Mouse (Mus musculus) bone marrow macrophage, adult 2 months (primary cell): ENCODE results near the gene Mark3.

Experiments
- CTCF ChIP-seq: IDR thresholded peaks from 2 replicates; pipeline ENCODE4 v1.5.1; 2012; ENCODE audit warnings: low read depth, mild to moderate bottlenecking, low read length, moderate library complexity
- POLR2A ChIP-seq: IDR thresholded peaks from 2 replicates; pipeline ENCODE4 v1.6.1; 2012; ENCODE audit warnings: mild to moderate bottlenecking, low read depth, low read length, borderline replicate concordance

DNA sequence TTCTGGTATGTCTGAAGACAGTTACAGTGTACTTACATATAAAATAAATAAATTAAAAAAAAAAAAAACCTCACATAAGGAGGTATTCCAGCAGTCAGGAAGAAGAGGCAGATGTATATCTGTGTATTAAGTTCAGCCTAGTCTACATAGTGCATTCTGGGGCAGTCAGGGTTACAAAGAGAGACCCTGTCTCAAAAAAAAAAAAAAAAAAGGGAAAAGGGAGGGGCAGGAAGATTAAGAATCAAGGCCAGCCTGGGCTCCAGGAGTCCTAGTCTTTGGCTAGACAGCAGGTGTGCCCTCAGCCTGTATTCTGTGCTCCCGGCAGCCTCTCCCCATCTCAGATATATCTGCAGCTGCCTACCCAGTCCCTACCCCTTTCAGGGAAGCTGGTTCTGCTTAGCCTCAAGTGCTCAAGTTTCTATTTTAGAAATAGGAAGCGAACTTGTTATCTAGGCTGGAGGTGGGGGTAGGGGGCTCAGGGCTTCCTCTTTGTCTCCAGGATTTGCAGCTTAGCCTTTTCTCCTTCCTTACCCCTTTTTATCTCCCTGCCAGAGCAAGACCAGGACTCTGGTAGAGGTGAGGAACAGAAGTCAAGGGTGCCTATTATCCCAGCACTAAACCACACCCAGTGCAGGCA is 100.6 kb downstream of the Mark3 start:
- TF ChIP-seq CTCF (no peak), POLR2A (no peak)
